Mouse (Mus musculus) CH12.LX (cell line): ENCODE results near the gene Sfxn3. TPM values are rescaled to one million over a fixed set of nuclear protein-coding genes. Genes with fewer than 3 reads are reported as not detected.

Source experiments
- DNase-seq: peaks from one replicate; pipeline ENCODE4 v3.0.0-alpha.2; 2013; ENCODE audit errors: extremely low read depth
- H3K27ac ChIP-seq: 2 replicates; pipeline ENCODE4 v1.5.1; 2012; ENCODE audit warnings: low read depth, mild to moderate bottlenecking, control low read depth, moderate library complexity; ENCODE audit not compliant: insufficient read depth
- H3K27me3 ChIP-seq: replicated peaks from 2 replicates; pipeline ENCODE3; 2012; ENCODE audit warnings: inconsistent platforms
- H3K36me3 ChIP-seq, 2 experiments: replicated peaks in 1 of 2; 2 replicates each; pipeline versions ENCODE3 to v1.6.1; 2012; ENCODE audit warnings: inconsistent platforms in 1 of 2, low read length in 1 of 2, mild to moderate bottlenecking in 1 of 2, mixed read lengths in 1 of 2, moderate library complexity in 1 of 2; ENCODE audit not compliant: control insufficient read depth in 1 of 2, insufficient read depth in 1 of 2
- H3K4me1 ChIP-seq, 2 experiments: 2 replicates each; pipeline ENCODE4 v1.6.1; 2012; ENCODE audit warnings: inconsistent platforms in 1 of 2, moderate library complexity in 1 of 2; ENCODE audit not compliant: insufficient read depth in 2 of 2, control insufficient read depth in 1 of 2
- H3K4me2 ChIP-seq: 2 replicates; pipeline ENCODE4 v1.6.1; 2012; ENCODE audit warnings: low read depth, mild to moderate bottlenecking, control low read depth; ENCODE audit not compliant: poor library complexity, insufficient read depth, severe bottlenecking
- H3K4me3 ChIP-seq, 3 experiments: fragments of 150-350 bp in 1 of 3; sonication (generic) in 1 of 3; replicated peaks in 1 of 3; 2 replicates each; pipeline versions ENCODE3 to v1.5.1; 2011 to 2012; ENCODE audit warnings: low read depth in 2 of 3, low read length in 2 of 3, mild to moderate bottlenecking in 2 of 3, moderate library complexity in 2 of 3, control low read depth in 1 of 3, improper control_type of control experiment in 1 of 3, inconsistent platforms in 1 of 3, mixed read lengths in 1 of 3; ENCODE audit not compliant: poor library complexity in 1 of 3
- H3K79me2 ChIP-seq: replicated peaks from 2 replicates; pipeline ENCODE4 v1.6.1; 2012; ENCODE audit warnings: mild to moderate bottlenecking, moderate library complexity; ENCODE audit not compliant: control insufficient read depth, poor library complexity, insufficient read depth, severe bottlenecking; ENCODE audit errors: extremely low read depth
- H3K9ac ChIP-seq: 2 replicates; pipeline ENCODE4 v1.6.1; 2012; ENCODE audit warnings: low read depth, mild to moderate bottlenecking, control low read depth, moderate library complexity; ENCODE audit not compliant: insufficient read depth
- H3K9me3 ChIP-seq: replicated peaks from 2 replicates; pipeline ENCODE3; 2012; ENCODE audit warnings: low read length, inconsistent platforms, mixed read lengths
- BHLHE40 ChIP-seq: IDR thresholded peaks from 2 replicates; pipeline ENCODE4 v1.6.1; 2011; ENCODE audit warnings: mild to moderate bottlenecking, low read depth, low read length, improper control_type of control experiment
- CHD1 ChIP-seq: IDR thresholded peaks from 2 replicates; pipeline ENCODE4 v1.6.1; 2012; ENCODE audit warnings: low read depth, low read length, improper control_type of control experiment, inconsistent platforms
- CHD2 ChIP-seq: IDR thresholded peaks from 2 replicates; pipeline ENCODE4 v1.6.1; 2011; ENCODE audit warnings: low read length, improper control_type of control experiment
- CTCF ChIP-seq, 2 experiments: IDR thresholded peaks in 1 of 2; conservative IDR thresholded peaks in 1 of 2; 2 replicates each; pipeline ENCODE4 v1.5.1; 2011 to 2012; ENCODE audit warnings: low read depth in 2 of 2, low read length in 2 of 2, improper control_type of control experiment in 1 of 2, inconsistent platforms in 1 of 2, mild to moderate bottlenecking in 1 of 2, moderate library complexity in 1 of 2
- E2F4 ChIP-seq: IDR thresholded peaks from 2 replicates; pipeline ENCODE4 v1.6.1; 2011; ENCODE audit warnings: low read depth, low read length, improper control_type of control experiment; ENCODE audit not compliant: insufficient replicate concordance
- ELF1 ChIP-seq: IDR thresholded peaks from 2 replicates; pipeline ENCODE4 v1.6.1; 2014; ENCODE audit warnings: low read depth, mild to moderate bottlenecking, inconsistent platforms, low read length, improper control_type of control experiment
- EP300 ChIP-seq: IDR thresholded peaks from 2 replicates; pipeline ENCODE4 v1.6.1; 2011; ENCODE audit warnings: low read length, improper control_type of control experiment
- ETS1 ChIP-seq: conservative IDR thresholded peaks from 2 replicates; pipeline ENCODE4 v1.6.1; 2012; ENCODE audit warnings: low read depth, mild to moderate bottlenecking, inconsistent platforms, low read length, improper control_type of control experiment, moderate library complexity
- GABPA ChIP-seq: IDR thresholded peaks from 2 replicates; pipeline ENCODE4 v1.6.1; 2012; ENCODE audit warnings: low read depth, low read length, improper control_type of control experiment, inconsistent platforms; ENCODE audit not compliant: insufficient replicate concordance
- HCFC1 ChIP-seq: IDR thresholded peaks from 2 replicates; pipeline ENCODE4 v1.6.1; 2012; ENCODE audit warnings: low read depth, mild to moderate bottlenecking, inconsistent platforms, low read length, improper control_type of control experiment
- IRF4 ChIP-seq: IDR thresholded peaks from 2 replicates; pipeline ENCODE4 v1.6.1; 2014; ENCODE audit warnings: low read depth, mild to moderate bottlenecking, inconsistent platforms, low read length, improper control_type of control experiment
- JUND ChIP-seq: conservative IDR thresholded peaks from 2 replicates; pipeline ENCODE4 v1.6.1; 2011; ENCODE audit warnings: low read depth, low read length, improper control_type of control experiment
- KAT2A ChIP-seq: IDR thresholded peaks from 2 replicates; pipeline ENCODE4 v1.6.1; 2012; ENCODE audit warnings: low read length, improper control_type of control experiment, inconsistent platforms; ENCODE audit not compliant: insufficient replicate concordance
- MAFK ChIP-seq: IDR thresholded peaks from 2 replicates; pipeline ENCODE4 v1.6.1; 2011; ENCODE audit warnings: low read length, improper control_type of control experiment; ENCODE audit not compliant: insufficient replicate concordance
- MAX ChIP-seq: IDR thresholded peaks from 2 replicates; pipeline ENCODE4 v1.6.1; 2011; ENCODE audit warnings: low read length, improper control_type of control experiment
- MEF2A ChIP-seq: IDR thresholded peaks from 2 replicates; pipeline ENCODE4 v1.6.1; 2014; ENCODE audit warnings: low read depth, mild to moderate bottlenecking, inconsistent platforms, low read length, improper control_type of control experiment, borderline replicate concordance
- MXI1 ChIP-seq: IDR thresholded peaks from 2 replicates; pipeline ENCODE4 v1.6.1; 2011; ENCODE audit warnings: mild to moderate bottlenecking, low read depth, low read length, improper control_type of control experiment
- MYC ChIP-seq: IDR thresholded peaks from 2 replicates; pipeline ENCODE4 v1.6.1; 2011; ENCODE audit warnings: low read depth, mild to moderate bottlenecking, improper control_type of control experiment, low read length
- NELFE ChIP-seq: IDR thresholded peaks from 2 replicates; pipeline ENCODE4 v1.6.1; 2011; ENCODE audit warnings: low read depth, low read length, improper control_type of control experiment
- NRF1 ChIP-seq: IDR thresholded peaks from 2 replicates; pipeline ENCODE4 v1.6.1; 2014; ENCODE audit warnings: low read depth, mild to moderate bottlenecking, inconsistent platforms, low read length, improper control_type of control experiment, moderate library complexity
- PAX5 ChIP-seq: IDR thresholded peaks from 2 replicates; pipeline ENCODE4 v1.6.1; 2012; ENCODE audit warnings: low read length, inconsistent platforms, mixed read lengths
- POLR2A ChIP-seq: IDR thresholded peaks from 2 replicates; pipeline ENCODE4 v1.6.1; 2011; ENCODE audit warnings: low read depth, mild to moderate bottlenecking, improper control_type of control experiment, low read length
- POLR2AphosphoS2 ChIP-seq: IDR thresholded peaks from 2 replicates; pipeline ENCODE4 v1.6.1; 2011; ENCODE audit warnings: low read depth, low read length, improper control_type of control experiment
- RCOR1 ChIP-seq: conservative IDR thresholded peaks from 2 replicates; pipeline ENCODE4 v1.6.1; 2012; ENCODE audit warnings: low read depth, mild to moderate bottlenecking, inconsistent platforms, low read length, improper control_type of control experiment
- SIN3A ChIP-seq: IDR thresholded peaks from 2 replicates; pipeline ENCODE4 v1.6.1; 2012; ENCODE audit warnings: low read length, improper control_type of control experiment, inconsistent platforms
- SMC3 ChIP-seq: IDR thresholded peaks from 2 replicates; pipeline ENCODE4 v1.6.1; 2011; ENCODE audit warnings: low read depth, low read length, improper control_type of control experiment
- TBP ChIP-seq: conservative IDR thresholded peaks from 2 replicates; pipeline ENCODE4 v1.6.1; 2011; ENCODE audit warnings: low read depth, low read length, improper control_type of control experiment
- UBTF ChIP-seq: IDR thresholded peaks from 2 replicates; pipeline ENCODE4 v1.6.1; 2012; ENCODE audit warnings: low read depth, mild to moderate bottlenecking, inconsistent platforms, low read length, improper control_type of control experiment, moderate library complexity
- USF1 ChIP-seq: IDR thresholded peaks from 2 replicates; pipeline ENCODE4 v1.6.1; 2014; ENCODE audit warnings: low read depth, mild to moderate bottlenecking, inconsistent platforms, low read length, improper control_type of control experiment
- USF2 ChIP-seq: conservative IDR thresholded peaks from 2 replicates; pipeline ENCODE4 v1.6.1; 2011; ENCODE audit warnings: low read depth, low read length, improper control_type of control experiment
- ZC3H11A ChIP-seq: IDR thresholded peaks from 2 replicates; pipeline ENCODE4 v1.6.1; 2012; ENCODE audit warnings: low read depth, mild to moderate bottlenecking, inconsistent platforms, low read length, improper control_type of control experiment
- ZMIZ1 ChIP-seq: IDR thresholded peaks from 2 replicates; pipeline ENCODE4 v1.6.1; 2012; ENCODE audit warnings: low read depth, mild to moderate bottlenecking, inconsistent platforms, low read length, improper control_type of control experiment
- ZNF384 ChIP-seq: IDR thresholded peaks from 2 replicates; pipeline ENCODE4 v1.6.1; 2012; ENCODE audit warnings: low read depth, low read length, improper control_type of control experiment, inconsistent platforms
- dilution Hi-C: fragments of 300-500 bp; cut with MboI; formaldehyde crosslinking; loops from 2 replicates; pipeline ENCODE4 v1.14.3; 2020; ENCODE audit warnings: low sequenced_read_pairs; ENCODE audit not compliant: extremely low pct_unique_long_range_greater_than_20kb, extremely low pct_ligation_motif_present
- in situ Hi-C: fragments of 300-500 bp; cut with MboI; formaldehyde crosslinking; loops from 3 replicates; pipeline ENCODE4 v1.14.3; 2019; ENCODE audit warnings: low sequenced_read_pairs, low pct_ligation_motif_present, low pct_unique_long_range_greater_than_20kb, mixed read lengths
- polyA plus RNA-seq: library from polyadenylated mRNA; unstranded; fragments of >175 nt; gene quantifications from 2 replicates; pipeline ENCODE4 v1.2.1, GENCODE M21; 2012; ENCODE audit warnings: low read depth; ENCODE audit not compliant: insufficient read length
- total RNA-seq, 2 experiments: library from RNA; depleted of rRNA; stranded (reverse); fragments of 300-350 nt in 1 of 2; fragments of >200 nt in 1 of 2; gene quantifications; 2 replicates each; pipeline ENCODE4 v1.2.3; 2012 to 2014

The Sfxn3 gene
- total and polyA plus RNA-seq, 3 experiments, result 1.4 to 4.2 (median 3.6) TPM

- TF ChIP-seq MXI1, result no peak; the same call in 1 of the 2 replicates
- no peak for TF ChIP-seq UBTF
- TF ChIP-seq BHLHE40, result no peak
- TF ChIP-seq ZMIZ1, result no peak
- TF ChIP-seq JUND, result no peak
- TF ChIP-seq MYC, result no peak
- no peak for TF ChIP-seq EP300
- no peak for TF ChIP-seq GABPA
- no peak for TF ChIP-seq IRF4
- peak; percentile 49 for TF ChIP-seq HCFC1
- peak; percentile 68; the same call in 1 of the 2 replicates for TF ChIP-seq NELFE
- TF ChIP-seq POLR2A, result peak; percentile 86
- no peak; the same call in 1 of the 2 replicates for TF ChIP-seq POLR2AphosphoS2
- no peak for TF ChIP-seq MAFK
- no peak for TF ChIP-seq CTCF (conservative IDR thresholded peaks at IDR 0.05 in 1 of 2, IDR thresholded peaks at IDR 0.05 in 1 of 2; ENCODE audit: low read depth in 2 of 2, low read length in 2 of 2)
Measured at GRCm38 (mm10) chr19:45074580-45075322, 27.4 kb downstream of the Sfxn3 start, which contains the start of gene Kazald1 (continued).

- Histone ChIP-seq H3K79me2 (no peaks in the 10 kb centered on the region), H3K4me3 (peak overlapping the region; percentile 40 to 65 (median 64)), H3K4me2 (peak overlapping the region; percentile 88), H3K9ac (peak overlapping the region; percentile 92), H3K36me3 (no peaks in the 10 kb centered on the region), H3K27ac (peak overlapping the region; percentile 35; the same call in 1 of the 2 replicates), H3K27me3 (peaks cover 45% of the 10 kb centered on the region), H3K9me3 (peaks cover 9% of the 10 kb centered on the region), H3K4me1 (peaks cover 2 to 31% of the 10 kb centered on the region in 2 experiments; a peak in 2 of 4 replicates)
- DNase-seq, result peak; percentile 58
- dilution Hi-C loops, result no loop called here
- in situ Hi-C loops, result no loop called here
- TF ChIP-seq SMC3 (no peak), MEF2A (no peak), KAT2A (no peak), USF2 (no peak), UBTF (no peak), TBP (no peak; the same call in 1 of the 2 replicates), MYC (0 out of 2 replicates have a peak, but pooled peaks have one; percentile 46), E2F4 (no peak), ZC3H11A (no peak), SIN3A (peak; percentile 65), POLR2A (peak; percentile 66), RCOR1 (no peak), CHD2 (no peak), ZNF384 (no peak), MXI1 (no peak), USF1 (no peak), NRF1 (no peak), ETS1 (0 out of 2 replicates have a peak, but pooled peaks have one; percentile 19), JUND (no peak), ELF1 (no peak), MAX (no peak), HCFC1 (peak; percentile 17), PAX5 (no peak), EP300 (no peak), GABPA (no peak), CHD1 (peak; percentile 77; the same call in 1 of the 2 replicates), MAFK (no peak), POLR2AphosphoS2 (no peak), CTCF (conservative IDR thresholded peaks at IDR 0.05 in 1 of 2, IDR thresholded peaks at IDR 0.05 in 1 of 2; ENCODE audit: low read depth in 2 of 2, low read length in 2 of 2) (no peak; a peak in 1 of 4 replicates)
Measured at GRCm38 (mm10) chr19:45075323-45076035, 28.2 kb downstream of the Sfxn3 start.
